Mouse (Mus musculus) c-Kit-positive CD71-positive TER-119-negative erythroid progenitor cells, embryonic 14.5 days (primary cell): ENCODE measurements at regions not wholly inside any gene's neighbourhood (a gene's known extent, or its start where the extent isn't known, plus 50 kb on each side); places are given as distances from the start of the nearest gene placed in this dataset.

ENCODE experiments used
- DNase-seq: peaks from one replicate; pipeline ENCODE4 v3.0.0-alpha.2; 2013; ENCODE audit warnings: low read depth

DNA sequence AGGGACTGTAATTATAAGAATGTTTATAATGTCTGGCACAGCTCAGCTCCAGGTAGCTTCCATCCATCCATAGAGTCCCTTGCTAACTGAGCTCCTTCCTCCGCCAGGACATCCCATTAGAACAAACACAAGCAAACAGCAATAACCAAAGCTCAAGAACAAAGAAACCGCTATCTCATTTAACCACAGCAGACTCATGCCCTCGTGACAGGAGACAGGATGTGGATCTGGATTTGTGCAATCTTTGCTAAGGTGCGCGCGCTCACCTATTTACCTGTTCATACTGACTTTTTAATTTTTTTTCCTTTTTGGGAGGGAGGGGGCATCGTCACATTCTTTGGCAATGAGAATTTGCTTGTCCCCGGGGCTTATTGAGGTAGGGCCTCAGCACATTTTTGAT, 71.3 kb upstream of the Slc38a2 start:
- DNase-seq: no peak

GRCm38 (mm10) chr15:96770299-96770698, 70.8 kb upstream of the Slc38a2 start:
- no peak for DNase-seq

- DNase-seq: no peak
These were observed 70.2 kb upstream of the Slc38a2 start for GRCm38 (mm10) chr15:96769751-96770150.

DNA sequence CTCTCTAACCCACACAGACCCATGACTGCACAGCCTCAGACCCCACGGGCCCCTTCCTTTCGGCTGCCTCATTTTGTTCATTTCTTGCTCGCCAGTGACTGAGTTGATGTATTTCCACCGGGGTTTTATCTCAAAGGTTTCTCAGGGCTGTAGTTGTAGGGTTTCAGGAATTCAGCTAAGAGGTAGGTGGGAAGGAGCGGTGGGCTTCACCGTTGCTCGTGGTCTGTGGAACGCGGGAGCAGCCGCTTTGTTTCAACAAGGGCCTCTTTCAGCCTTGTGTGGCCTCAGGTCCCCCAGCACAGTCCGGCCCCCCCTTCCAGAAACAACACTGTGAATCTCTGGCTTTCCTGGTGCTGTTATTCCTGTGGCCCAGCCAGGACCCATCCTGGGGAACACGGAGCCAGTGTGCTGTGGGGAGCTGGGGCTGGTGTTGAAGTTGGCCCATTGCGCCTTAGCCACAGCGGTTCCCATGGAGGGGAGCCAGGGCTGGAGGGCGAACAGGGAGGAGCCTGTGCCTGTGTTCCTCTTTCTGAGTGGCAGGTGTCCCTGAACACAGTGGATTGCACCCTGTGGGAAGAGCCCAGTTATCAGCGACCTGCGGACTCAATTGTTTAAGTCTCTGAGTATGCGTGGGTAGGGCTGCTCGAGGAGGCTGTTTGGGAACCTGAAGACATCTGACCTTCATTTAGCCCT, 68.9 kb upstream of the Slc38a2 start:
- no peak for DNase-seq

GRCm38 (mm10) chr15:96767188-96767587, 67.7 kb upstream of the Slc38a2 start:
- DNase-seq: no peak

DNA sequence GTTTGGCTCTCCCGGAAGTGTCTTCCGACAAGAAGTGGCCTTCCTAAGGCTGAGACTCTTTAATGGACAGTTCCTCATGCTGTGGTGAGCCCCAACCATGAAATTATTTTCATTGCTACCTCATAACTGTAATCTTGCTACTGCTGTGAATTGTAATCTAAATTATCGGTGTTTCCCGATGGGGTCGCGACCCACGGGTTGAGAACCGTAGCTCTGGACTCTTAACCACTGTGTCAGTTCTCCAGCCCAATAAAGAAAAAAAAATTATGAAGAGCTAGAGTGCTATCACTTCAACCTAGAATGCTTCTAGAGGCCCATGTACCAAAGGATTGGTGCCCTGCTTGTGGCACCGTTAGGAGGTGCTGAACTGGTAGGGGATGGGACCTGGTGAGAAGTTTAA, 66.7 kb upstream of the Slc38a2 start:
- DNase-seq: no peak

DNA sequence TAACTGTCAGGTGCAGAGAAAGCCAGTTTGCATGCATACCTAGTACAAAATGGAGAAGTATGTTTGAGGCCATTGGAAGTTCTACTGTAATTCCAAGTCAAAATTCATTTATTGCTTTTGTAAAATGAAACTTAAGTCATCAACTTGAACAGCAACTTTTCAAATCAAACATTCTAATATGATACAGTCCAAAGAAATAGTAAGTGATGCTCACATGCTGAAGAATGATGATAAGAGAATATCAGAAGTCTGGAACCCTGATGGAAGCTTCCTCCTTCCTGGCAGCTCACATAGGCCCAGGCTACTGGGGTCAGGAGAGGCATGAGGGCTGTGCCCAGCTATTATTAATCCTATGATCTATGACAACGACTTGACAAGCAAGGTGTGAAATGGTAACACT, 64.1 kb upstream of the Slc38a2 start:
- no peak for DNase-seq

GRCm38 (mm10) chr15:96759078-96759995, 59.8 kb upstream of the Slc38a2 start:
- DNase-seq: no peak

GRCm38 (mm10) chr15:96757446-96758198, 58.1 kb upstream of the Slc38a2 start:
- DNase-seq: no peak

DNA sequence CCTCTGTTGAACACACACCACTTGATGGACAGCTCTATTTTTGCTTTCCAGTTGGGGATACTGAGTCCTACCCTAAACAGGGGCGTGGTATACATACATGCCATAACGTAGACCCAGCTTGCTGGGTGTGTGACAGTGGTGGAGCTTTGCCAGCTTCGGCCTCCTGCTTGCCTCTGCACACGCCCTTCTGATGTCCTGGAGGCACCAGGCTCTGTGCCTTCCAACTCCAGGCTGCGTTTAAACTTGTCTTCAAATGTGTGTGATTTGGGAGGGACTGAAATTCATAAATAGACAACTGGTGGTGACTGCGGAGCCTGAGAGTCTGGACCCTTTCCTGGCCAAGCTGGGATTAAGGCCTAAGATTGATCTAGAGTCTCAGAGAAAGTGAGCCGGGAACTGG, 56.9 kb upstream of the Slc38a2 start:
- no peak for DNase-seq

DNA sequence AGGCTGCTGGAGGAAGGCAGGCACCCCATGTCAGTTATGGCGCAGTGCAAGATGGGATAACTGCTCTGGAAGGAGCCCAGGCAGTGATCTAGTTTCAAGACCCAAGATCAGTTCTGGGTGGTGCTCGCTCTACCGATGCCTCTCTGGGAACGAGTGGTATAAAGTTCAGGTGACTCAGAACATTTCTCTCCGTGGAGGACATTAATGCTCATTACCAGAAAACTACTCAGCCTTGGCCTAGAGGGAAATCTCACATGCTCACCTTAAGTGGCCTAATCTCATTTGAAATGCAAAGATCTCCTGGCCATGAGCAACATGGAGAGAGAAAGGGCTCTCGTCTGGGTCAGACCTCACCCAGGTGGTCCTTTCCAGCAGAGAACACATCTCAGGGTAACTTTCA, 56.4 kb upstream of the Slc38a2 start:
- DNase-seq: no peak

DNA sequence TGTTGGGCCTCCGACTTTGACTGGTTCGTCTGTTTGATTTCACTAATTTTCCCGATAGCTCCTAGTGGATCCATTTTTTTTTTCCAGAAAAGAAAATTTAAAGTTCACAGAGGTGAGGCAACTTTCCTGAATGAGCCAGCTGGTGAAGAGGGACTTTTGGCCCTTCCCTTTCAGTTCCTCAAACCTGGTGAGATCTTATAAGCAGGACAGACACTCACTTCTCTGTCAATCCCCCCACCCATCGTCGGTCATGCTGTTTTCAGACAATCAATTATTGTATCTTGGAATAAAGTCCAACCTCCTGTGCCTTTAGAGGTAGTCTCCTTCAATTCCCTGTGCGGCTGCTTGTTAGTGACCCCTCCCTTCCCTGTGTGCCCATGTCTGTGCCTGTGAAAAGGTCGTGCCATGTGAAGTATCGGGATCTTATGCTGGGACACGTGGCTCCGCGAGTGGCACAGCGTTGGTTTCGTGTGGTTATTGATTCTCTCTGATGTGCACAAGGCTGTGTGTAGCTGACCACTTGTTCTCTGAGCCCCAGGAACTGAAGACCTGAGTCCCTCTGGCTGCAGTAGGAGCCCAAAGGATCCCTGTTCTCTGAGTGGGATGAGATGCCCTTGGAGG, 55.9 kb upstream of the Slc38a2 start:
- no peak for DNase-seq

- DNase-seq: no peak
These were observed 54.5 kb upstream of the Slc38a2 start for GRCm38 (mm10) chr15:96754079-96754478.

DNA sequence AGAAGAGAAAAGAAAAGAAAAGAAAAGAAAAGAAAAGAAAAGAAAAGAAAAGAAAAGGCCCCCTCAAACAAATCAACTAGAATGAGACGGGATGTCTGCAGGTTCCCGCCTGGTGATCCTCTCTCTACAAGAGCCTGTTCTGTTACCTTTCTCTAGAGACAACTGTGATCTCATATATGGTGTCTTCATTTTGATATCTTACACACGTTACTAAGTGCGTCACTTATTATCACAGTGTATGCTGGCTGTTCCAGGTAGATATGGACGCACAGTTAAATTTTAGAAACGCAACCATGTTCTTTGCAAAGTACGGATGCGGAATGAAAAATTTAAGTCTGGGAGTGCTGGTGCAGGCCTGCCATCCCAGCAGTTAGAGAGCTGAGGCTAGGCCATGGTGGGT, 53.2 kb upstream of the Slc38a2 start:
- DNase-seq: no peak

DNA sequence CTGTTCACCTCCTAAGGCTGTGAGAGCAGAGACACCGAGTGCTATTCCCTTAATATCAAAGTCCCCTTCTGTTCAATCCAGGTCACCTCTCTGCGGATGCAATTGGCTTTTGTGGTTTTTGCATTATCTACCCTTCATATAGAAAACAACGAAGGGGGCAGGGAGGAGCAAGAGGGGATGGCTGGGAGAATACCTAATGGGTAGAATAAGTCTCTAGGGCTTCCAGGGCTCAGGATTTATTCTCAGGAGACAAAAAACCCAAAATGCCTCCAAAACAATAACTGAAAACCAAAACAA, 52.5 kb upstream of the Slc38a2 start:
- no peak for DNase-seq

- no peak for DNase-seq
These were observed 51.9 kb upstream of the Slc38a2 start for GRCm38 (mm10) chr15:96751243-96752061.

DNA sequence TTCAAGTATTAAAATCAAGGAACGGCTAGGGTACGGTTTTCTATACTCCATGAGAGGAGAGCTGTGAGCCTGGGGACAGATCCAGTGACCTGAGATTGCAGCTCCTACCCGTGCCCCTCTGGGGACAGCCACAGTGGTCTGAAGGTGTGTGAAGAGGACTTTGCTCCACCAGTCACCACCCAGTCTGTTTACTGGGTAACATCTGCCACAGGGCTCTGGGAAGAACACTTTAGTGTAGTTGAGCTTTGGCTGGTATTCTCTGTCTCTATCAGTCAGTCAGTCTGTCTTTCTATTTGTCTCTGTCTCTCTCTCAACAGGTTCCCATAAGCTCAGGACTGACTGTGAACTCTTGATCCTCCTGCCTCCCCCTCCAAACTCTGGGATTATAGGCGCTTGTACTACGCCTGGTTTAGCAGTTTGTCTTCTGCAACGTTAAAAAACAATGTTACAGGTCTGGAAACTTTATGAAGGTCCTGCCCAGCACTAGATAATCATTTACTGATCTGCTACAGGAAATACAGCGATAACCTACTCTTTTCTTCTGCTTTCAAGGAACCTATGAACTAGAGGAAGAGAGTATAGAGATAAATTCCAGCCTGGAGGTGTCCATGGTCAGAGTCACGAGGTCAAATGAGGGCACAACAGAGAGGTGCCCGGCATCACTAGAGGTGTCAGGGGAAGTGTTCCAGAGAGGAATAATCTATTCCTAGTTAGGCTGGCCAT, 50.2 kb upstream of the Slc38a2 start:
- DNase-seq: no peak
